Mouse (Mus musculus) lung, embryonic 14.5 days (tissue): ENCODE measurements around the gene Fam136a. TPM values are rescaled to one million over a fixed set of nuclear protein-coding genes. Genes with fewer than 3 reads are reported as not detected.
A peak's percentile ranks its signal among the peaks of the same experiment; 100 is the strongest.

Source experiments
- ATAC-seq: fragments of 200-750 bp; cut with Nextera tagmentation; 2 replicates; pipeline ENCODE4 v1.8.0; 2017; ENCODE audit warnings: mild to moderate bottlenecking, moderate TSS enrichment, moderate library complexity; ENCODE audit not compliant: insufficient read depth
- DNase-seq: peaks from one replicate; pipeline ENCODE4 v3.0.0-alpha.2; 2015
- H3K27ac ChIP-seq: fragments of 300-500 bp; sonication (generic); 2 replicates; pipeline ENCODE4 v1.5.1; 2014; ENCODE audit warnings: low read depth, mild to moderate bottlenecking, moderate library complexity
- H3K27me3 ChIP-seq: fragments of 300-500 bp; sonication (generic); 2 replicates; pipeline ENCODE4 v1.6.1; 2014; ENCODE audit warnings: low read length, control low read depth; ENCODE audit not compliant: insufficient read depth
- H3K36me3 ChIP-seq: fragments of 300-500 bp; sonication (generic); 2 replicates; pipeline ENCODE4 v1.6.1; 2014; ENCODE audit warnings: control low read depth; ENCODE audit not compliant: insufficient read depth
- H3K4me1 ChIP-seq: fragments of 300-500 bp; sonication (generic); 2 replicates; pipeline ENCODE4 v1.6.1; 2014; ENCODE audit warnings: antibody characterized with exemption, control low read depth; ENCODE audit not compliant: insufficient read depth
- H3K4me2 ChIP-seq: fragments of 300-500 bp; sonication (generic); 2 replicates; pipeline ENCODE4 v1.6.1; 2014; ENCODE audit warnings: mild to moderate bottlenecking
- H3K4me3 ChIP-seq: fragments of 300-500 bp; sonication (generic); 2 replicates; pipeline ENCODE4 v1.5.1; 2014; ENCODE audit warnings: low read depth, low read length
- H3K9ac ChIP-seq: fragments of 300-500 bp; sonication (generic); 2 replicates; pipeline ENCODE4 v1.6.1; 2014
- H3K9me3 ChIP-seq: fragments of 300-500 bp; sonication (generic); 2 replicates; pipeline ENCODE4 v1.6.1; 2016; ENCODE audit warnings: low read depth, low read length, control low read depth
- CTCF ChIP-seq: IDR thresholded peaks from 2 replicates; pipeline ENCODE4 v1.5.1; 2016; ENCODE audit warnings: antibody characterized with exemption, low read depth
- WGBS: fragments of 180-500 bp; shearing (Covaris S2); extraction: QIAGEN DNeasy Blood & Tissue Kit; methylation state at CpG from one replicate; pipeline ENCODE4 v1.1.7; 2014; 5-methylcytosine and 5-hydroxymethylcytosine counted together
- polyA plus RNA-seq: library from polyadenylated mRNA; unstranded; fragments of >200 nt; fragmentation: Nextera tagmentation; extraction: Ambion mirVana; gene quantifications from 2 replicates; pipeline ENCODE4 v1.2.1, GENCODE M21; 2014

The Fam136a gene
- polyA plus RNA-seq, 1 experiment from 2014 or later: 129 TPM

- peaks cover 42% of the 10 kb centered on the region for H3K36me3 ChIP-seq
- no peak for DNase-seq
- WGBS: 59% methylated on average over 5 of the region's 5 CpGs
Observed at GRCm38 (mm10) chr6:86385362-86386104, 20.1 kb downstream of the Fam136a start.

GRCm38 (mm10) chr6:86387313-86387712 is 21.9 kb downstream of the Fam136a start:
- DNase-seq (no peak), ATAC-seq (no peak)
- no peak overlapping the region for H3K9ac ChIP-seq
- no peaks in the 10 kb centered on the region for H3K9me3 ChIP-seq
- H3K4me2 ChIP-seq: no peak overlapping the region
- H3K4me3 ChIP-seq: no peak overlapping the region
- H3K4me1 ChIP-seq: no peaks in the 10 kb centered on the region
- whole genome bisulfite sequencing: 82% methylated on average over 12 of the region's 12 CpGs
- TF ChIP-seq CTCF: no peak
- peaks cover 60% of the 10 kb centered on the region for H3K36me3 ChIP-seq
- H3K27me3 ChIP-seq: no peaks in the 10 kb centered on the region
- H3K27ac ChIP-seq: no peak overlapping the region

More at GRCm38 (mm10) chr6:86385362-86386104, 20.1 kb downstream of the Fam136a start:
- Histone ChIP-seq H3K9ac (no peak overlapping the region), H3K4me3 (no peak overlapping the region), H3K4me1 (no peaks in the 10 kb centered on the region), H3K27ac (no peak overlapping the region), H3K27me3 (no peaks in the 10 kb centered on the region), H3K4me2 (no peak overlapping the region), H3K9me3 (no peaks in the 10 kb centered on the region)
- no peak for ATAC-seq
- TF ChIP-seq CTCF: no peak

GRCm38 (mm10) chr6:86388461-86388860 is 23.0 kb downstream of the Fam136a start:
- no peak for TF ChIP-seq CTCF
- Histone ChIP-seq H3K9ac (no peak overlapping the region), H3K9me3 (no peaks in the 10 kb centered on the region), H3K4me3 (no peak overlapping the region), H3K4me2 (no peak overlapping the region), H3K4me1 (no peaks in the 10 kb centered on the region), H3K36me3 (peaks cover 64% of the 10 kb centered on the region), H3K27ac (no peak overlapping the region), H3K27me3 (no peaks in the 10 kb centered on the region)
- ATAC-seq: no peak
- WGBS: 67% methylated on average over 18 of the region's 18 CpGs
- DNase-seq: no peak

- peak; percentile 43 for DNase-seq
- no peak for ATAC-seq
- TF ChIP-seq CTCF: 0 out of 2 replicates have a peak, but pooled peaks have one; percentile 34
- Histone ChIP-seq H3K27me3 (no peaks in the 10 kb centered on the region), H3K36me3 (peaks cover 71% of the 10 kb centered on the region), H3K4me2 (no peak overlapping the region), H3K27ac (no peak overlapping the region), H3K4me1 (0 out of 2 replicates have a peak, but pooled peaks cover 4% of the 10 kb centered on the region), H3K9me3 (no peaks in the 10 kb centered on the region), H3K4me3 (no peak overlapping the region), H3K9ac (no peak overlapping the region)
- 96% methylated on average over 5 of the region's 5 CpGs for WGBS
Observed at GRCm38 (mm10) chr6:86391326-86391725, 25.9 kb downstream of the Fam136a start.

GRCm38 (mm10) chr6:86393187-86393586 is 27.7 kb downstream of the Fam136a start:
- peaks cover 55% of the 10 kb centered on the region for H3K36me3 ChIP-seq
- H3K4me1 ChIP-seq: 0 out of 2 replicates have a peak, but pooled peaks cover 4% of the 10 kb centered on the region
- no peak overlapping the region for H3K4me3 ChIP-seq
- H3K27me3 ChIP-seq: no peaks in the 10 kb centered on the region
- H3K9me3 ChIP-seq: no peaks in the 10 kb centered on the region
- ATAC-seq: no peak
- no peak overlapping the region for H3K27ac ChIP-seq
- H3K9ac ChIP-seq: no peak overlapping the region
- no peak for DNase-seq
- 97% methylated on average over 1 of the region's 1 CpGs for WGBS
- no peak for TF ChIP-seq CTCF
- no peak overlapping the region for H3K4me2 ChIP-seq

DNA sequence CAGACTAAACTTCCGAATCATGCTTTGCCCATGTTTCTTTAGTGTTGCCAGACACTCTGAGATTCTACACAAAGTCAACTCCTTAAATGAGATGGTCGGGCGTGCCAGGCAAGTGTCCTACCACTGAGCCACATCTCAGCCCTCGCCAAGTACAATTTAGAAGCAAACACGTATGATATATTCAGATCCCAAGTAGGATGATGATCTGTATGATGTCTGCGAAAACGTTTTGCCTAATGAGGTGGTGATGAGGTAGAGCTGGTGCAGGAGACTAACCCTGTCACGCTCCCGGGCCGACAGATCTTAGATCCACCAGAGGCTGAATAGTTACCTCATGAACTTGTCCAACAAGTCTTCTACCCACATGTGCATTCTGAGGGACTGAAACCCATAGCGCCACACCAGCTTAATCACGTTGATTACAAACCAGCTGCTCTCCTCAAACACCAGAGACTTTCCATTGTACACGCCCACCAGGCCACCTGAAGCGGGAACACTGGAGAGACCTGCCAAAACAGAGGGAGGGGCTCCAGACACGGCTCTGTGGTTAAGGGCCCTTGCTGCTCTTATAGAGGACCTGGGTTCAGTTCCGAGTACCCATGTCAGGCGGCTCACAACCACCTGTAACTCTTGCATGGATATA is 28.8 kb downstream of the Fam136a start:
- 82% methylated on average over 17 of the region's 17 CpGs for WGBS
- DNase-seq: no peak

DNA sequence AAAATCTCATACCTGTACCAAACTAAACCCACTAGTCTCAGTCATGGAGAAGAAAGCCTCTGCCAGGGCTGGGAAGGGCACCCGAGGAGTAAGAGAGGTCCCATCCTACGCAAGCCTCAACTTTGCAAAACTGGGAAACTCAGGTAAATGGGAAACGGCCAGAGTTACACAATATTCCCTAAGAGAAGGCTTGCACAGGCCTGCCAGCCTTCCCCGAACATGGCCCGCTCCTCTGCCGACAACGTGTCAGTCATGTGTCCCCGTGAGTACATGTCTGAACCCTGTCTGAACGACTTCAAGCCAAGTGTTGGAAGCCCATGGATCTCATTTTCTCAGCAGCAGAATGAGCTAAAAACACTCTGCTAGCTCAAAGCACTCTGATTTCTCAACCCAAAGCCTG is 29.6 kb downstream of the Fam136a start:
- Histone ChIP-seq H3K27ac (no peak overlapping the region), H3K27me3 (no peaks in the 10 kb centered on the region), H3K4me3 (no peak overlapping the region), H3K36me3 (peaks cover 37% of the 10 kb centered on the region), H3K9ac (peak overlapping the region; percentile 26; the same call in 1 of the 2 replicates), H3K9me3 (no peaks in the 10 kb centered on the region), H3K4me2 (peak overlapping the region; percentile 94; the same call in 1 of the 2 replicates), H3K4me1 (0 out of 2 replicates have a peak, but pooled peaks cover 4% of the 10 kb centered on the region)
- DNase-seq (no peak), ATAC-seq (no peak)
- WGBS: 88% methylated on average over 9 of the region's 9 CpGs
- no peak for TF ChIP-seq CTCF

More for the DNA sequence above, 28.8 kb downstream of the Fam136a start:
- Histone ChIP-seq H3K4me1 (0 out of 2 replicates have a peak, but pooled peaks cover 4% of the 10 kb centered on the region), H3K4me2 (no peak overlapping the region), H3K36me3 (peaks cover 45% of the 10 kb centered on the region), H3K9ac (no peak overlapping the region), H3K27me3 (no peaks in the 10 kb centered on the region), H3K4me3 (no peak overlapping the region), H3K27ac (no peak overlapping the region), H3K9me3 (no peaks in the 10 kb centered on the region)
- no peak for ATAC-seq
- TF ChIP-seq CTCF: no peak
